ENCODE assay signal across 24 mouse cellular contexts in the genomic region with DNA sequence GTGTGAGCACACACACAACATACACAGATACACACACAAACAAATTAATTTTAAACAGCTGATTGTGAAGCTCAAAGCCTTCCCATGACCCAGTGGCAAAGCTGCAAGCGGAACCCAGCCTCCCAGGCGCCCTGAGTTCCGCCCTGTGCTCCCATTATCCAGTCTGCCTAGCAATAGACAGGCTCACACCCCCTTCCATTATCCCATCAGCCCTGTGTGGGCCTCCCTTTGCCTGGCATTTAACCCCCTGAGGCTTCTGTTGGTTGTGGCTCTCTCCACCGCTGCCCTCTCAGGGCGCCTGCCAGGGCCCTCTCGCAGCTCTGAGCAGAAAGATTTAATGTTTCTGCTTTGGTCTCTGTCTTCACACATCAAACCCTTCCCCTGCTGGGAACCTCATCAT.
"Had no signal": no experiment of that assay in that cellular context is flagged by ENCODE, and none has a peak within 500 bp of the region (broad histone marks: within the 10 kb centered on the region; RNA-seq: fewer than 3 reads in every experiment).

No protein-coding gene starts in this region.

- ATAC-seq: liver, embryonic 12.5 days; midbrain, embryonic 15.5 days had no signal

- H3K4me2 ChIP-seq: limb, embryonic 13.5 days; liver, embryonic 12.5 days; liver, embryonic 15.5 days; lung, embryonic 15.5 days; midbrain, embryonic 15.5 days had no signal

- DNase-seq: kidney, adult 2 months; kidney, postnatal 25 days; layer of hippocampus, adult 9-11 months; liver; lung, adult 18-20 months; lung, postnatal 10 days; lung, postnatal 36 days; right cerebral cortex, adult 18-20 months; right cerebral cortex, postnatal 14 days; right cerebral cortex, postnatal 4 days; thymus, adult 2 months; thymus, postnatal 14 days; thymus, postnatal 4 days had no signal

- H3K4me3 ChIP-seq: layer of hippocampus, adult 2 months; limb, embryonic 10.5 days; limb, embryonic 13.5 days; liver, embryonic 12.5 days; liver, embryonic 15.5 days; lung, embryonic 15.5 days; megakaryocyte, embryonic 14.5 days; midbrain, embryonic 10.5 days; midbrain, embryonic 15.5 days had no signal

- H3K9me3 ChIP-seq: limb, embryonic 10.5 days; limb, embryonic 13.5 days; liver, embryonic 12.5 days; liver, embryonic 15.5 days; lung, embryonic 15.5 days; megakaryocyte, embryonic 14.5 days; midbrain, embryonic 10.5 days; midbrain, embryonic 15.5 days had no signal

- H3K4me1 ChIP-seq: limb, embryonic 10.5 days; liver, embryonic 12.5 days; liver, embryonic 15.5 days; lung, embryonic 15.5 days; megakaryocyte, embryonic 14.5 days had no signal

- H3K27me3 ChIP-seq: midbrain, embryonic 15.5 days had no signal

- H3K9ac ChIP-seq: limb, embryonic 13.5 days; liver, embryonic 12.5 days; liver, embryonic 15.5 days; lung, embryonic 15.5 days; midbrain, embryonic 15.5 days had no signal

- H3K36me3 ChIP-seq: limb, embryonic 10.5 days; limb, embryonic 13.5 days; liver, embryonic 12.5 days; liver, embryonic 15.5 days; lung, embryonic 15.5 days; midbrain, embryonic 10.5 days; midbrain, embryonic 15.5 days had no signal

- H3K27ac ChIP-seq: kidney, postnatal 0 days; layer of hippocampus, adult 2 months; limb, embryonic 10.5 days; limb, embryonic 13.5 days; liver, embryonic 12.5 days; liver, embryonic 15.5 days; lung, embryonic 15.5 days; midbrain, embryonic 10.5 days; midbrain, embryonic 15.5 days; stomach, postnatal 0 days had no signal
